Mouse (Mus musculus) liver, postnatal 0 days (tissue): Measurements from ENCODE around the gene Pcnx2.

Experiments
- CTCF ChIP-seq: sonication (generic); IDR thresholded peaks from 2 replicates; pipeline ENCODE4 v1.5.1; 2016; ENCODE audit warnings: antibody characterized with exemption, low read depth
- EP300 ChIP-seq: IDR thresholded peaks from 2 replicates; pipeline ENCODE4 v1.6.1; 2016; ENCODE audit warnings: antibody characterized with exemption, low read depth, mild to moderate bottlenecking

GRCm38 (mm10) chr8:125901167-125901566, 3.0 kb upstream of the Pcnx2 start:
- no peak for TF ChIP-seq EP300
- peak; percentile 40 for TF ChIP-seq CTCF
